Mouse (Mus musculus) heart, adult 2 months (tissue): ENCODE measurements around the gene Rtn2. TPM values are rescaled to one million over a fixed set of nuclear protein-coding genes. Genes with fewer than 3 reads are reported as not detected.
A peak's percentile ranks its signal among the peaks of the same experiment; 100 is the strongest.
"Not testable (repeated sequence)": the region's sequence is repeated elsewhere in the genome, so short reads cannot be mapped to it uniquely, and the experiment has no call there.

ENCODE experiments used
- DNase-seq, 2 experiments: peaks; one replicate each; pipeline ENCODE4 v3.0.0; 2021
- H3K27ac ChIP-seq: fragments of 200-600 bp; 2 replicates; pipeline ENCODE4 v1.8.1; 2022
- H3K27me3 ChIP-seq: fragments of 200-500 bp; 2 replicates; pipeline ENCODE4 v1.6.1; 2012; ENCODE audit warnings: mild to moderate bottlenecking, low read length, inconsistent platforms, mixed read lengths; ENCODE audit not compliant: control insufficient read depth, insufficient read depth
- H3K36me3 ChIP-seq: fragments of 200-500 bp; 2 replicates; pipeline ENCODE4 v1.6.1; 2012; ENCODE audit warnings: low read length, inconsistent platforms; ENCODE audit not compliant: control insufficient read depth, insufficient read depth
- H3K4me1 ChIP-seq: fragments of 200-500 bp; 2 replicates; pipeline ENCODE4 v1.6.1; 2011; ENCODE audit warnings: low read length; ENCODE audit not compliant: control insufficient read depth, insufficient read depth
- H3K4me3 ChIP-seq: fragments of 200-600 bp; 2 replicates; pipeline ENCODE4 v1.8.1; 2022
- H3K79me2 ChIP-seq: fragments of 200-500 bp; replicated peaks from 2 replicates; pipeline ENCODE4 v1.6.1; 2012; ENCODE audit warnings: mild to moderate bottlenecking, inconsistent platforms, low read length, moderate library complexity, mixed read lengths; ENCODE audit not compliant: control insufficient read depth, insufficient read depth
- H3K9ac ChIP-seq: fragments of 200-500 bp; 2 replicates; pipeline ENCODE4 v1.6.1; 2012; ENCODE audit warnings: low read depth, mild to moderate bottlenecking, control low read depth, inconsistent platforms, low read length, mixed read lengths
- CTCF ChIP-seq: fragments of 200-600 bp; IDR thresholded peaks from 2 replicates; pipeline ENCODE4 v1.8.1; 2022; ENCODE audit warnings: antibody characterized with exemption, mild to moderate bottlenecking, moderate library complexity
- EP300 ChIP-seq: fragments of 200-500 bp; IDR thresholded peaks from 2 replicates; pipeline ENCODE4 v1.6.1; 2011; ENCODE audit warnings: low read depth, low read length, control low read depth; ENCODE audit not compliant: insufficient read depth
- POLR2A ChIP-seq: fragments of 200-500 bp; IDR thresholded peaks from 2 replicates; pipeline ENCODE4 v1.6.1; 2011; ENCODE audit warnings: mild to moderate bottlenecking, low read depth, low read length, control low read depth; ENCODE audit not compliant: insufficient read depth
- WGBS: fragments of 180-500 bp; shearing (Covaris S2); methylation state at CpG from one replicate; pipeline ENCODE4 v1.1.7; 2018; 5-methylcytosine and 5-hydroxymethylcytosine counted together
- intact Hi-C: fragments of 180-260 bp; cut with DNase I; formaldehyde crosslinking; loops from one replicate; pipeline ENCODE4 v1.15.1; 2025
- polyA plus RNA-seq: library from polyadenylated mRNA; depleted of rRNA; stranded (reverse); fragments of >200 nt; gene quantifications from 2 replicates; pipeline ENCODE4 v1.2.3, GENCODE M21; 2012
- total RNA-seq, 2 experiments: library from RNA; stranded (reverse); gene quantifications; 2 replicates each; pipeline ENCODE4 v1.2.3; 2021

The Rtn2 gene
- total and polyA plus RNA-seq, 3 experiments: 114 to 273 (median 136) TPM

GRCm38 (mm10) chr7:19279052-19279451 is 3.4 kb upstream of the Rtn2 start:
- Histone ChIP-seq H3K36me3 (no peaks in the 10 kb centered on the region), H3K79me2 (no peaks in the 10 kb centered on the region), H3K27me3 (peaks cover 9% of the 10 kb centered on the region), H3K9ac (no peak overlapping the region), H3K4me1 (no peaks in the 10 kb centered on the region), H3K27ac (no peak overlapping the region), H3K4me3 (no peak overlapping the region)
- TF ChIP-seq EP300: no peak
- TF ChIP-seq POLR2A: no peak
- TF ChIP-seq CTCF: no peak
- no peak for DNase-seq
- 4% methylated on average over 34 of the region's 34 CpGs for WGBS
- intact Hi-C loops: no loop called here

DNA sequence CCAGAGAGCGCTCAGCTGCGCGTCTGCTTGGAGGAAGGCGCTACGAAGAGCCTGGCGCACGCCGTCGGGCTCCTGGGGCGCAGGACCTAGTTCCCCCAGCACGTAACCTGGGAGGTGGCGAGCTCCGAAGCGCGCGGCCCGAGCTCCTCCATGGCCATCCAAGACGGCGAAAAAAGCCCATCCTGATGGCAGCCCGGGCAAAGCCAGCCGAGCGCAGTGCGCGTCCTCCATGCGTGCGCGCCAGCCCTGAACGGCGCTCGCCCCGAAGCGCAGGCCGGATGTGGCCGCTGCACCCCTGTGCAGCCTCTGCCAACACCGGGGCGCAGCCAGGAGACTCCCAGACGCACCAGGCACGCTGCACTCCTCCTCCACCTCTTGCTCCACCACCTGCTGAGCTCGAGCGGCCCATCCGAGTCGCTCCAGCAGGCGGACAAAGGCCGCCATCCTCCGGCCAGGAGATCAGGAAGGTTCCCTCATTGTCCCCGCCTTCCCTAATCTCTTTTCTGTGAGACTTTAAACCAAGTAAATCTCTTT is 2.8 kb upstream of the Rtn2 start, which contains the start of gene Ppm1n:
Ppm1n (minus strand) TSS at position 484 of the 534 bp plus-strand sequence.
- H3K4me1 ChIP-seq: no peaks in the 10 kb centered on the region
- H3K79me2 ChIP-seq: no peaks in the 10 kb centered on the region
- no peaks in the 10 kb centered on the region for H3K36me3 ChIP-seq
- WGBS: 2% methylated on average over 46 of the region's 46 CpGs
- TF ChIP-seq CTCF (peak; percentile 29; the same call in 1 of the 2 replicates), EP300 (no peak), POLR2A (no peak)
- intact Hi-C loops: loop anchor here (2.0 kb wide), 1 partner anchor 41 kb away; no protein-coding TSS in a partner anchor
- no peak for DNase-seq
- peak within 1 kb of the TSS; percentile 23 for H3K4me3 ChIP-seq
- H3K27ac ChIP-seq: no peak within 1 kb of the TSS
- H3K9ac ChIP-seq: peak within 1 kb of the TSS; percentile 55; the same call in 1 of the 2 replicates
- H3K27me3 ChIP-seq: peaks cover 9% of the 10 kb centered on the region

- H3K27ac ChIP-seq, H3K9ac ChIP-seq, H3K4me3 ChIP-seq, H3K27me3 ChIP-seq, DNase-seq, H3K79me2 ChIP-seq, H3K4me1 ChIP-seq, H3K36me3 ChIP-seq: not testable (repeated sequence)
- peak; percentile 72 for TF ChIP-seq CTCF
- intact Hi-C loops: loop anchor here (2.0 kb wide), 2 partner anchors 43 to 103 kb away; no protein-coding TSS in a partner anchor
- 35% methylated on average over 6 of the region's 6 CpGs for WGBS
Measured at GRCm38 (mm10) chr7:19281680-19282304, 632 bp upstream of the Rtn2 start.

DNA sequence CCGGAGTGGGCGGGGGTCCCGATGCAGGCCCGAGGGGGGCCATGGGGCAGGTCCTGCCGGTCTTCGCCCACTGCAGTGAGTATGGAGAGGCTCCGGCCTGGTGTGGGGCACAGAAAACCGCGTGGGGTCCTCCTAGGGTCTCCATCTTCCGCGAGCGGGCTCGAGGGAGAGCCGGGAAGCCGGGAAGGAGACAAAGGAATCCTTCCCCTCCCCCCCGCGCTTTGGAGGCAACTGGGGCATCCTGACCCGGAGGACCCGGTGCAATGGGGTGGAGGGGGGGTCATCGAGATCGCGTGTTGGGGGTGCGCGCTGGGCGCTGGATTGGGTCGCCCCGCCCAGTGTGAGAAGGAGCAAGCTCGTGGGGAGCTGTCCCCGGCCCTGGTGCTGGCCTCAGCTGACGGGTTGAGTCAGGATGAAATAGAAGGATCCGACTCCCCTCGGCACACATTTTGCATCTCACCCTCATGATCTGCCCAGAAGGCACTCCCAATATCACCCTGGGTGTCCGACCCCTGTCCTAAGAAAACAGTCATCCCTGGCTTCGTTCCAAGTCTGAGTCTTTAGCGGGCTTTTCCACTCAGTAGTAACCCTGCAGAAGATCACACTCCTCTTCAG is 474 bp downstream of the Rtn2 start:
- DNase-seq: peak in 1 of 2 experiments; percentile 76
- intact Hi-C loops: loop anchor here (2.0 kb wide), 1 partner anchor 104 kb away; no protein-coding TSS in a partner anchor
- Histone ChIP-seq H3K27me3 (peaks cover 9% of the 10 kb centered on the region), H3K4me1 (no peaks in the 10 kb centered on the region), H3K4me3 (peak overlapping the region; percentile 45), H3K9ac (peak overlapping the region; percentile 41; the same call in 1 of the 2 replicates), H3K36me3 (no peaks in the 10 kb centered on the region), H3K79me2 (no peaks in the 10 kb centered on the region), H3K27ac (no peak overlapping the region)
- TF ChIP-seq EP300: no peak
- no peak for TF ChIP-seq POLR2A
- no peak for TF ChIP-seq CTCF
- WGBS: 1% methylated on average over 34 of the region's 35 CpGs

DNA sequence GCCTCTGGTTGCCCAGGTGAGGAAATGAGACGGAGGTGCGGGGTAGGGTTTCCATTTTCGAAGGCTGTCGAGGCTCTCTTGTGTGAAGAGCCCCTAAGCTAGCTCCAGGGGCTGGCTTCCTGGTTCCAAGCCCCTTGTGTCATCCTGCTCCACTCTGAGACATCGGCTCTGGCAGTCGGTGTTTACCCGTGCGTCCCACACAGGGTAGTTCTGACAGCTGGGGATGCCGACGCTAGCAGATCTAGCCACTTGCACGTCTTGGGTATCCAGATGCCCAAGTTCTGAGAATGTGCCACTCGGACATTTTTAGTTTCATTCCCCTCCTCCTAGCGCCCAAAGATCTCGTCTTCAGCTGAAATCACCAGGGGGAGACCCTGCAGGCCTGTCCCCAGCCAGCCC is 981 bp downstream of the Rtn2 start:
- Histone ChIP-seq H3K9ac (no peak overlapping the region), H3K36me3 (no peaks in the 10 kb centered on the region), H3K27ac (no peak overlapping the region), H3K79me2 (no peaks in the 10 kb centered on the region), H3K4me1 (no peaks in the 10 kb centered on the region), H3K27me3 (peaks cover 9% of the 10 kb centered on the region), H3K4me3 (no peak overlapping the region)
- WGBS: 38% methylated on average over 14 of the region's 14 CpGs
- intact Hi-C loops: loop anchor here (2.0 kb wide), 1 partner anchor 105 kb away; no protein-coding TSS in a partner anchor
- DNase-seq: no peak
- no peak for TF ChIP-seq POLR2A
- TF ChIP-seq CTCF: no peak
- TF ChIP-seq EP300: no peak

DNA sequence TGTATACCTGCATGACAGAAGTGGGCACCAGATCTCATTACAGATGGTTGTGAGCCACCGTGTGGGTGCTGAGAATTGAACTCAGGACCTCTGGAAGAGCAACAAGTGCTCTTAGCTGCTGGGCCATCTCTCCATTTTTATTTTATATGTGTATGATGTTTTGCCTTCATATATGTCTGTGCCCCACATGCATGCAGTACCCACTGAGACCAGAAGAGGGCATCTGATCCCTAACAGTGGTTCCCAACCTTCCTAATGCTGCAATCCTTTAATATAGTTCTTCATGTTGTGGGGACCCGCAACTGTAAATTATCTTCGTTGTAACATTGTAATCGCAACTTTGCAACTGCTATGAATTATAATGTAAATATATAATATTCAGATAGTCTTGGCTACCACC is 2.3 kb downstream of the Rtn2 start:
- Histone ChIP-seq H3K4me1 (no peaks in the 10 kb centered on the region), H3K27ac (no peak overlapping the region), H3K4me3 (no peak overlapping the region), H3K9ac (no peak overlapping the region), H3K36me3 (no peaks in the 10 kb centered on the region), H3K79me2 (no peaks in the 10 kb centered on the region), H3K27me3 (peaks cover under 1% of the 10 kb centered on the region)
- intact Hi-C loops: no loop called here
- no peak for DNase-seq
- TF ChIP-seq CTCF: peak; percentile 94
- no peak for TF ChIP-seq EP300
- 26% methylated on average over 4 of the region's 4 CpGs for WGBS
